Mouse (Mus musculus) limb, embryonic 14.5 days (tissue): ENCODE measurements around the gene Vps26a. TPM values are rescaled to one million over a fixed set of nuclear protein-coding genes. Genes with fewer than 3 reads are reported as not detected.
"Not testable (repeated sequence)": the region's sequence is repeated elsewhere in the genome, so short reads cannot be mapped to it uniquely, and the experiment has no call there.

Source experiments
- ATAC-seq: fragments of 200-750 bp; cut with Nextera tagmentation; 2 replicates; pipeline ENCODE4 v1.8.0; 2017; ENCODE audit warnings: low read depth, moderate number of reproducible peaks, moderate TSS enrichment; ENCODE audit not compliant: low FRiP score
- DNase-seq: peaks from one replicate; pipeline ENCODE4 v3.0.0-alpha.2; 2015; ENCODE audit warnings: low spot score
- H3K27ac ChIP-seq: fragments of 300-500 bp; sonication (generic); replicated peaks from 2 replicates; pipeline ENCODE4 v1.5.1; 2014; ENCODE audit warnings: low read depth, mild to moderate bottlenecking, low read length, moderate library complexity, mixed read lengths
- H3K27me3 ChIP-seq: fragments of 300-500 bp; sonication (generic); 2 replicates; pipeline ENCODE4 v1.6.1; 2014; ENCODE audit warnings: low read length, mixed read lengths; ENCODE audit not compliant: control insufficient read depth, insufficient read depth
- H3K36me3 ChIP-seq: fragments of 300-500 bp; sonication (generic); 2 replicates; pipeline ENCODE4 v1.6.1; 2014; ENCODE audit warnings: mild to moderate bottlenecking, low read length, moderate library complexity, mixed read lengths; ENCODE audit not compliant: control insufficient read depth, insufficient read depth
- H3K4me1 ChIP-seq: fragments of 300-500 bp; sonication (generic); 2 replicates; pipeline ENCODE4 v1.6.1; 2014; ENCODE audit warnings: antibody characterized with exemption, low read length, mixed read lengths; ENCODE audit not compliant: control insufficient read depth, insufficient read depth
- H3K4me2 ChIP-seq: fragments of 300-500 bp; sonication (generic); replicated peaks from 2 replicates; pipeline ENCODE4 v1.6.1; 2014; ENCODE audit warnings: low read depth, mild to moderate bottlenecking, low read length, moderate library complexity; ENCODE audit not compliant: severe bottlenecking
- H3K4me3 ChIP-seq: fragments of 300-500 bp; sonication (generic); replicated peaks from 2 replicates; pipeline ENCODE4 v1.5.1; 2014; ENCODE audit warnings: low read length
- H3K9ac ChIP-seq: fragments of 300-500 bp; sonication (generic); 2 replicates; pipeline ENCODE4 v1.6.1; 2014; ENCODE audit warnings: mild to moderate bottlenecking, low read depth, low read length, moderate library complexity; ENCODE audit not compliant: severe bottlenecking
- H3K9me3 ChIP-seq: fragments of 300-500 bp; sonication (generic); 2 replicates; pipeline ENCODE4 v1.6.1; 2016; ENCODE audit warnings: low read length; ENCODE audit not compliant: control insufficient read depth
- POLR2A ChIP-seq: fragments of 200-500 bp; IDR thresholded peaks from 2 replicates; pipeline ENCODE4 v1.8.0; 2012; ENCODE audit warnings: inconsistent platforms, mild to moderate bottlenecking, moderate library complexity, borderline replicate concordance; ENCODE audit not compliant: insufficient read depth, insufficient read length; ENCODE audit errors: extremely low read depth
- WGBS: fragments of 180-500 bp; shearing (Covaris S2); extraction: QIAGEN DNeasy Blood & Tissue Kit; methylation state at CpG from one replicate; pipeline ENCODE4 v1.1.7; 2014; 5-methylcytosine and 5-hydroxymethylcytosine counted together
- polyA plus RNA-seq, 2 experiments: library from polyadenylated mRNA; depleted of rRNA in 1 of 2; stranded (reverse) in 1 of 2; unstranded in 1 of 2; fragments of >200 nt; fragmentation: Nextera tagmentation in 1 of 2; extraction: Ambion mirVana in 1 of 2; gene quantifications; 2 replicates each; pipeline versions ENCODE4 v1.2.1 to v1.2.3; 2012 to 2014

Gene Vps26a
- polyA plus RNA-seq, 2 experiments = 29.2 to 67.1 TPM

DNA sequence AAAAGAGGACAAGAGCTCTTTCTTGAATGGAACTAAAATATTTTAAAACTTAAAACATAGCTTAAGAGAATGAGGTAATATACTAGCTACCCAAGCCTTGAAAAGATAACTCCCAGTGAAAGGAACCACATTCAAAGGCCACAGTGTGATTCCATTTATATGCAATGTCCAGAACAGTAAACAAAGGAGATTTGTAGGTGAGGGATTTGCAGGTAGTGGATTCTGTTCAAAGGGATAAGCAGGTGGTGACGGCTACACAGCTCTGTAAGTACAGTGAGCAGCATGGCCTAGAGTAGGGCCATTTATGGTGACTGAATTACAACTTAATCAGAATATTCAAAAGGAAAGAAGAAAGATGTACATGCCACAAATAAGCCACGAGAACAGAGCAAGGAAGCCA is 9.6 kb downstream of the Vps26a start:
- H3K4me3 ChIP-seq = no peak overlapping the region
- WGBS = 88% methylated on average over 2 of the region's 2 CpGs
- ATAC-seq (no peak), DNase-seq (no peak)
- H3K36me3 ChIP-seq = peaks cover 15% of the 10 kb centered on the region
- H3K27ac ChIP-seq = no peak overlapping the region
- no peak overlapping the region for H3K9ac ChIP-seq
- TF ChIP-seq POLR2A = no peak
- H3K4me1 ChIP-seq = no peaks in the 10 kb centered on the region
- no peaks in the 10 kb centered on the region for H3K9me3 ChIP-seq
- H3K4me2 ChIP-seq = no peak overlapping the region
- no peaks in the 10 kb centered on the region for H3K27me3 ChIP-seq

DNA sequence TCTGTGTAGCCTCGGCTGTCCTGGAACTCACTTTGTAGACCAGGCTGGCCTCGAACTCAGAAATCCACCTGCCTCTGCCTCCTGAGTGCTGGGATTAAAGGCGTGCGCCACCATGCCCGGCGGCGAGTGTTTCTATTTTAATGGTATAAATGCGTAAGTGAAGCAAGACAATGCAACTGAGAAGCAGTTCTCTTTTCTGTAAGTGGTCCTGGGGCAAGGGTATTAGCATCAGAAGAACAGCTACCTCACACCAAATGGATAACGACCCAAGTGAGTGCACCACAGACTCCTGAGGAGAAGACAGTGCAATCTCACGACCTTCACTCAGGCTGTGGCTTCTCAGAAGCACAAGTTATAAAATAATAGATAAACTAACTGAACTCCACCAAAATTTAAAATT is 11.7 kb downstream of the Vps26a start:
- WGBS = 92% methylated on average over 10 of the region's 10 CpGs
- peaks cover 15% of the 10 kb centered on the region for H3K36me3 ChIP-seq
- H3K4me2 ChIP-seq = no peak overlapping the region
- H3K27me3 ChIP-seq = no peaks in the 10 kb centered on the region
- no peak for ATAC-seq
- no peak for DNase-seq
- no peak overlapping the region for H3K9ac ChIP-seq
- H3K27ac ChIP-seq = no peak overlapping the region
- no peaks in the 10 kb centered on the region for H3K4me1 ChIP-seq
- H3K4me3 ChIP-seq = no peak overlapping the region
- TF ChIP-seq POLR2A = no peak
- no peaks in the 10 kb centered on the region for H3K9me3 ChIP-seq

GRCm38 (mm10) chr10:62471105-62471504 is 15.5 kb downstream of the Vps26a start:
- no peak for TF ChIP-seq POLR2A
- Histone ChIP-seq H3K4me3 (no peak overlapping the region), H3K4me2 (no peak overlapping the region), H3K36me3 (peaks cover 14% of the 10 kb centered on the region), H3K27me3 (no peaks in the 10 kb centered on the region), H3K9ac (no peak overlapping the region), H3K9me3 (no peaks in the 10 kb centered on the region), H3K27ac (no peak overlapping the region), H3K4me1 (no peaks in the 10 kb centered on the region)
- WGBS = 53% methylated on average over 5 of the region's 5 CpGs
- DNase-seq (no peak), ATAC-seq (no peak)

DNA sequence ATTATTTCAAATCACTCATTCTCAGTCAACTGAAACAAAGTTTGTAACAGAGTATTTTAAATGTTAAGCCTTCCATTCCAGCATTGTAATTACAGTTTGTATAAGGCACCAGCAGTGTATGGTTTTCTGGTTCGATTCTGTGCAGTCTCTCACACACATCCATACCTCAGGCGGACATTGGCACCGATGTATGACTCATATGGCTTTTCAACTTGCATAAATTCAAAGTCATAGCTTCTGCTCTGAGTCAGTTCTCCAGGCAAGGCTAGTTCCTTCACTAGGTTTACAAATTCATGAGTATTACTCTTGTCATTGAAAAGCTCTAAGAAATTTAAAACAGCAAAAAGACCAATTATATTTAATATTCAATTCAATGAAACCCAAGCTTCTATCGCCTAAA is 16.9 kb downstream of the Vps26a start:
- Histone ChIP-seq H3K9me3 (no peaks in the 10 kb centered on the region), H3K27me3 (no peaks in the 10 kb centered on the region), H3K4me2 (no peak overlapping the region), H3K4me3 (no peak overlapping the region), H3K36me3 (peaks cover 14% of the 10 kb centered on the region), H3K27ac (no peak overlapping the region), H3K4me1 (no peaks in the 10 kb centered on the region), H3K9ac (no peak overlapping the region)
- DNase-seq (no peak), ATAC-seq (no peak)
- no peak for TF ChIP-seq POLR2A
- 95% methylated on average over 4 of the region's 4 CpGs for WGBS

DNA sequence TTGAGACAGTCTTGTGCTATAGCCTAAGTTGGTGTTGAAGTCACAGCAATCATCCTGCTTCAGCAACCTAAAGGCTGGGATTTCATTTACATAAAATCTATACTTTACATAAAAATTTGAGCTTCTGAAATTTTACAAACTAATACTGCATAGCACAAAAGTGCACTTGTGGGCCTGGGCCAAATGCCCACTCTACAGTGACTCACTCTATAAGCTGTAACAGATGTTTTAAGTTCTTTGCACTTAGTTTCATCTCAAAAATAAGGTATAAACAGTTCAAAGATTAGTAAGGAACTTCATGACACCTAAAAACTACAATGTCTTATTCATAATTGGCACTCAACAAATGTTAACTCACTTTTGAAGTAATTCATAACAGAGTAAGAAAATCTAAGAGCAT is 25.3 kb downstream of the Vps26a start:
- TF ChIP-seq POLR2A = no peak
- H3K4me1 ChIP-seq = no peaks in the 10 kb centered on the region
- no peak for DNase-seq

GRCm38 (mm10) chr10:62452001-62452400 is 34.6 kb downstream of the Vps26a start:
- H3K4me3 ChIP-seq, H3K4me2 ChIP-seq, H3K27ac ChIP-seq, DNase-seq, H3K4me1 ChIP-seq, H3K9me3 ChIP-seq, ATAC-seq, H3K27me3 ChIP-seq, H3K9ac ChIP-seq: not testable (repeated sequence)
- H3K36me3 ChIP-seq = peaks cover 24% of the 10 kb centered on the region
- WGBS = 72% methylated on average over 11 of the region's 11 CpGs

More for the DNA sequence above, 25.3 kb downstream of the Vps26a start:
- H3K27me3 ChIP-seq = no peaks in the 10 kb centered on the region
- H3K9ac ChIP-seq = no peak overlapping the region
- no peak overlapping the region for H3K4me3 ChIP-seq
- no peaks in the 10 kb centered on the region for H3K9me3 ChIP-seq
- H3K4me2 ChIP-seq = no peak overlapping the region
- no peak for ATAC-seq
- H3K36me3 ChIP-seq = peaks cover 44% of the 10 kb centered on the region
- no peak overlapping the region for H3K27ac ChIP-seq
